Mouse (Mus musculus): ENCODE results near the gene Slc25a22. TPM values are rescaled to one million over a fixed set of nuclear protein-coding genes. Genes with fewer than 3 reads are reported as not detected.

Gene Slc25a22
- total RNA-seq, 2 experiments from 2014 or later = 18.6 to 26.1 TPM

DNA sequence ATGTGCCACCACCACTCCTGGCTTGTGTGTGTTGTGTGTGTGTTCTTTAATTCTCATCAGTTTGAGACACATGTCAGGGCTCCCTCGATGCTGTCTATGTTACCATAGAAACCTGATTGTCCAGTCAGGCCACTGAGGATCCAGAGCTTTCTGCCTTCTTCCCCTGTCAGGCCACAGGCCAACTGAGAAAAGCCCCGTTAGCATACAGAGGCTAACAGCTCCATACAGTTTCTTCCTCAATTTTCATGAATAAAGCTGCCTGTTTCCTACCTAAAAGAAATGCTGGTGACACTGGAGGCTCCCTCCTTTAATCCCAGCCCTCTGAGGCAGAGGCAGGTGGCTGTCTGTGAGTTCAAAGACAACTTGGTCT is 1.2 kb downstream of the Slc25a22 start:
- DNase-seq = no peak
- no peak for TF ChIP-seq CTCF (IDR thresholded peaks at IDR 0.05)
- H3K27ac ChIP-seq = peak overlapping the region; percentile 92; the same call in 1 of the 2 replicates
- intact Hi-C loops (cut with DNase I) = no loop called here
- H3K4me3 ChIP-seq = peak overlapping the region; percentile 82

DNA sequence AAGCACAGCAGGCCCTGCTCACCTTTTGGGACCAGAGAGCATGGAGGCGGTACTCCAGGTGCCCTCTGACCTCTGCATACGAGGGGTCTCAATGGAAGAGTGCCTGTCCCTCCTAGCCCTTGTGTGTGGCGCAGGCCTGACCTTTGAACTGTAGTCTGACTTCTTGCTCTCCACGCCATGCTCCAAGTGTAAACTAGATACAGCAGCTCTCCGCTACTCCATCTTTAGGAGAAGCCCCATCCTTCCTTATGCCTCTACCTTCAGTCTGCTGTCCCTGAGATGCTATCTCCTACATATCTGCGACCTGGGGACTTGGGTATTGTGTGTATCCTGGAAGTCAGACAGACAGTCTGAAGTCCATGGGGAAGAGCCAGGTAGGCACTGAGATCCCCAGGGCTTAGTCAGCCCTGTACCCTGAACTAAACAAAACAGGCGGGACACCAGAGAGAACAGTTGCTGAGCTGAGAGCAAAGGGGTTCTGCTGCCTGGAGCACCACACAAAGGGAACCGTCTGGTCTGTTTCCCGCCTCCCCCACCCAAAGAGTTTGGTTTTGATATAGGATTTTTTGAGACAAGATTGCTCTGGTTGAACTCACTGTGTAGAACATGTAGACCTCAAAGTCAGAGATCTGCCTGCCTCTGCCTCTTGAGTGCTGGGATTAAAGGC is 1.7 kb downstream of the Slc25a22 start:
- H3K27ac ChIP-seq = peak overlapping the region; percentile 92
- intact Hi-C loops (cut with DNase I) = no loop called here
- peak overlapping the region; percentile 77 for H3K4me3 ChIP-seq
- no peak for DNase-seq
- no peak for TF ChIP-seq CTCF (IDR thresholded peaks at IDR 0.05)

DNA sequence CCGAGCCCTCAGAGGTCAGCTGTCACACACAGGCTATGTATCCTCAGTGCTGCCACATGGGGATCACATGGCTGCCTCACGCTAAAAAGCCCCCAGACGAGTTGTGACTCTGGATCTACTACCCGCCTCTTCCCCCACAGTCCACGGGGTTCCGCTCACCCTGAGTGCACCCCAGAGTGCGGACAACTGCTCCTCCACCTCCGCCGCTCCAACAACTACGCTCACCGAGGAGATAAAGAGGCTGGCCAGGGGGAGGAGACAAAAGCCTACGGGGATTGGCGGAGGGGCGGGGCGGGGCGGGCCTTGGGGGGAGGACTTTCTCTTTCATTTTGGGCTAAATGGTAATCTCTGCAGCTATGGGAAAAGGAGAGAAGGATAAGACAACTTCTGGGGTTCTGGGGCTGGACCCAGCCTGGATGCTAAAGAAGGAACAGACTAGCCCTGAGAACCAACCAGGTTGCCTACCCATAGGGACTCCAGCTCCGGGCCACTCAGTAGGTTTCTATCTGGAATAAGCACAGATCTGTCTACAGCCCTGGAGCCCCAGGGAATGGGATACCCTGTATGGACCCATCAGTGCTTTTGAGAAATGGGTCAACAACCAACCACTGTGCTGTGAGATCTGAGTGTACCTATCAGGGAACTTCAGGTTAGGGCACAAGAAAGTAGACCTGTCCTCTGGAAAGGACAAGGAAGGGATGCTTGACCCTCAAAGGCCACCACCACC is 2.4 kb downstream of the Slc25a22 start:
- TF ChIP-seq CTCF (IDR thresholded peaks at IDR 0.05) = no peak
- H3K4me3 ChIP-seq = peak overlapping the region; percentile 77
- H3K27ac ChIP-seq = peak overlapping the region; percentile 88
- DNase-seq = peak; percentile 74
- intact Hi-C loops (cut with DNase I) = no loop called here

DNA sequence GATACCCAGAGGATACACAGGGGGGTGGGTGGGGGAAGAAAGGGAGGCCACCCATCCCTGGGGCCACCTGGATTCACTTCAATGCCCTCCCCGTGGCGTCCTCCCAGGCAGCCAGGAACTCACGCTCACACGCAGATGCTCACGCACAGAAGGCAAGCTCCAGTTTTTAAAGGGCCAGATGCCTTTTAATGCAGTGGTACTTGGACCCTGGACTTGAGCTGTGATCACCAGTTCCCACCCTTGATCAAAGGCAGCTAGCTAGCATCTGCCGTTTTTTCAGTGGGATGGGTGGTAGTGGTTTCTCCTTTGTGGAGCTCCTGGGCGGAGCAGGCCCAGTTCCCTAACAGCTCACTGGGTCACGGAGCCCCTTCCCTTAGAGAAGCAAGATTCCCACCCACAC is 3.2 kb downstream of the Slc25a22 start:
- DNase-seq = peak; percentile 58
- intact Hi-C loops (cut with DNase I) = no loop called here
- TF ChIP-seq CTCF (IDR thresholded peaks at IDR 0.05) = no peak
- Histone ChIP-seq H3K27ac (peak overlapping the region; percentile 88), H3K4me3 (peak overlapping the region; percentile 77)

DNA sequence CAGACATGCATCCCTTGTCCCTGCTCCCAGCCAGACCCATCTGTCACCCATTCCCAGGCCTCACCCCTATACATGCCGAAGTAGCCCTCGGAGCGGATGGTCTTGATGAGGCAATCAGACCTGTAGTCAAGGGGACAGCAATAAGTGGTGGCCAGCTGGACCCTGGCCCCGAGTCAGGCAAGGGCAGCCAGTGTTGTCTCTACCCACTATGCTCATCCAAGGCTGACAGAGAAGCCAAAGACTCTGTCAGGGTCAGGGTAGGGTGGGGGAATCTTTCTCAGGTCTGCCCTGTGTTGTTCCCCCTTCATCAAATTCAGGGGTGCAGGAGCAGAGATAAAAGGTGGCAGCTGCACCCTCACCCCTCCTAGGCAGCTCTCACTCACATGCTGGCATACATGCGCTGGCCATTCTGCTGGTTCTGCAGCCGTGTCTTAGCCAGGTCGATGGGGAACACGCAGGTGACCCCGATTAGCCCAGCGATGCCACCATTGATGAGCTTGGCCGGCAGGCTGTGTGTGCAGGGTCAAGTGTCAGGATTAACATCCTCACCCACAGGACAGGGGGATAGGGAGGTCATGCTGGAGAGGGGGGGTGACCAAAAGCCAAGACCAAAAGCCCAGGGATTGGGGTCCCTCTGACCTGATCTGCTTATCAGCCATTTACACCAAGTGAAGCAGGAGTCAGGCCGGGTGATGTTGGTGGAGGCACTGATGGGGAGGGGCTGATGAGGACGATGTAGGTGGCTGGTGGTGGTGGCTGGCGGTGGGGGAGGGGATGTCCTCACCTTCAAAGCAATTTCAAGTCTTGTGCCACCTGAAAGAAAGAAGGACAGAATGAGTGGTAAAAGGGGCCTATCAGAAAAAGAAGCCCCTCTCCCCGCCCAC is 3.9 kb downstream of the Slc25a22 start:
- TF ChIP-seq CTCF (IDR thresholded peaks at IDR 0.05) = no peak
- H3K4me3 ChIP-seq = peak overlapping the region; percentile 77
- no peak for DNase-seq
- peak overlapping the region; percentile 88 for H3K27ac ChIP-seq
- intact Hi-C loops (cut with DNase I) = no loop called here

DNA sequence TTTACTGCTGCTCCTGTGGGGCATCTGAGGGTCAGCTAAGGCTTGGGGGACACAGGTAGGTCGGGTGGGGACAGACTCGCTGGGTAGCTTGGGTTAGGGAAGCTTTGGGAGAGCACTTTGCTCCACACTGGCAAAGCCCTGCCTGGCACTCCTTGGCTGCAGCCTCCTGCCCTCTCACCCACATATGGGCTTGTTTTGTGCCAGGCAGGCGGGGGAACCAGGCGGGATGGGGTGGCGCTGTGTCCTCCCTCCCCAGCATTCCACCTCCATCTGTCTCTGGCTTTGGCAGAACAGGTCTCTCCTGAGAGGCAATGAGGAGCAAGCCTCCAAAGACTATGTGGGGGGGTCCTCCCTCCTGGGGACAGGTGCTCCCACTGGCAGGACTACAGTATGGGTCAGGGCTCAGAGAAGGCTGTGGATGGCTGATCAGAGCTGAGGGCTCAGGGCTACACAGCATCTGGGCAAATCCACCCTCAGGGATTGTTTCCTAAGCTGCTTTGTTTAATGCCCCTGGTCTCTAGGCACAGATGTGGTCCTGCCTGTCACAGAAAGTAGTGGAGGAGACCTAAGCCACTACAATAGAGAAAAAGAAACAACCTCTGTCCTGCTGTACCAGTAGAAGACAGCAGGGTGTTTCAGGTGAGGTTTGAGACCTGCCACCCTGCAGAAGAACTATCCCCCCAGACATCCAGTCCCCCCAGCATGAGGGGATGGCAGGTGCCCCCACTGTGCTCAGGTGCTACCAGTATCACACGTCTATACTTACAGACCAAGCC is 4.8 kb downstream of the Slc25a22 start:
- TF ChIP-seq CTCF (IDR thresholded peaks at IDR 0.05) = 0 out of 2 replicates have a peak, but pooled peaks have one; percentile 1

DNA sequence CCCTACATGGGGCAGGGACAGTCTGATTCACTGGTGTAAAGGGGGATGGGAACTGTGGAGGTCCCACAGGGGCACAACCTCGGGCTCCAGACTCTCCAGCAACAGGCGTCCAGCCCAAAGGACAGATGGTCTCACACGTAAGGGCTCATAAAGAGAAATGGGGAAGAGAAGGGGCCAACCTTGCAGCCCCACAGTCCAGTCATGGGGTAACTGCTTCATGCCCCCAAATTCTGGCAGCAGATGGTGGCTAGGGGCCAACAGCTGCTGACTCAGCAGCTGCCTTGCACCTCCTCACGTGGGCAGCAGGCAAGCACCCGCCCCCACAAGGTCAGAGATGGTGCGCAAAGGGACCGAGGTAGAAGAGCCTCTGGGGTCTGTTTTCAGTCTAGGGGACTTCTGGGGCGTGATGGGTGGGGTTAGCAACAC is 5.5 kb downstream of the Slc25a22 start:
- DNase-seq = peak; percentile 61
- Histone ChIP-seq H3K27ac (peak overlapping the region; percentile 88), H3K4me3 (peak overlapping the region; percentile 52)
- intact Hi-C loops (cut with DNase I) = no loop called here
- TF ChIP-seq CTCF (IDR thresholded peaks at IDR 0.05) = no peak

More for the DNA sequence above, 4.8 kb downstream of the Slc25a22 start:
- peak; percentile 75 for DNase-seq
- intact Hi-C loops (cut with DNase I) = no loop called here
- Histone ChIP-seq H3K4me3 (peak overlapping the region; percentile 77), H3K27ac (peak overlapping the region; percentile 88)

DNA sequence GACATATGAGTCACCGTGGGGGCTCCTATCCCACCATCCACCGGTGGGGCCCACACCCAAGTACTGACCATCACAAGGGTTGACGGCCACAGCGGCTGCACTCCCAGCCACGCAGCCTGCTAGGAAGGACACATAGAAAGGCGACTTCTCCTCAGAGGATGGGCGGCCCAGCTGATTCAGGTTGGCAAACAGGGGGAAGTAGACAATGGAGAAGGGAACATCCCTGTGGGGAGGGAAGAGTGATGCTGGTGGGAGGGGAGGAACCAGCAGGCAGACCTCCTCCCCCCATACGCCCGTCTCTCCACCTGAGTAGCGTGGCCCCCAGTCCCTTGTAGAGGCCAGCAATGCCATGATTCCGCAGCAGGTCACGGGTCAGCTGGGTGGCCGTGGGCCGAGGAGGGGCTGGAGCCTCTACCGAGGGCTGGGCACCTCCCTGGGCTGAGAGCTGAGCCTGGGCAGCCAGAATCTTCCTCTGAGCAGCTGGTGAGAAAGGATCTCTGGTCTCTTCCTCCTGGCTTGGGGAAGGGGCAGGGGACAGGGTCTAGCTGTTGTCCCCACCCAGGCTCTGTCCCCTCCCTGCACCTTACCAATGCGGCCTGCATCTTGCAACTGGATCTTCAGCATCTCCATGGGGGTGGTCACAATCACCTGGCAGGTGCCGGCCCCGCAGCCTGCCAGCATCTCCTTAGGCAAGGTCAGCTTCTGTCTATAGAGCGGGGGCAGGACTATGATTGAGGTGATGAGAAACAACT is 6.1 kb downstream of the Slc25a22 start:
- intact Hi-C loops (cut with DNase I) = no loop called here
- no peak for DNase-seq
- peak overlapping the region; percentile 52; the same call in 1 of the 2 replicates for H3K4me3 ChIP-seq
- no peak for TF ChIP-seq CTCF (IDR thresholded peaks at IDR 0.05)
- H3K27ac ChIP-seq = peak overlapping the region; percentile 88

DNA sequence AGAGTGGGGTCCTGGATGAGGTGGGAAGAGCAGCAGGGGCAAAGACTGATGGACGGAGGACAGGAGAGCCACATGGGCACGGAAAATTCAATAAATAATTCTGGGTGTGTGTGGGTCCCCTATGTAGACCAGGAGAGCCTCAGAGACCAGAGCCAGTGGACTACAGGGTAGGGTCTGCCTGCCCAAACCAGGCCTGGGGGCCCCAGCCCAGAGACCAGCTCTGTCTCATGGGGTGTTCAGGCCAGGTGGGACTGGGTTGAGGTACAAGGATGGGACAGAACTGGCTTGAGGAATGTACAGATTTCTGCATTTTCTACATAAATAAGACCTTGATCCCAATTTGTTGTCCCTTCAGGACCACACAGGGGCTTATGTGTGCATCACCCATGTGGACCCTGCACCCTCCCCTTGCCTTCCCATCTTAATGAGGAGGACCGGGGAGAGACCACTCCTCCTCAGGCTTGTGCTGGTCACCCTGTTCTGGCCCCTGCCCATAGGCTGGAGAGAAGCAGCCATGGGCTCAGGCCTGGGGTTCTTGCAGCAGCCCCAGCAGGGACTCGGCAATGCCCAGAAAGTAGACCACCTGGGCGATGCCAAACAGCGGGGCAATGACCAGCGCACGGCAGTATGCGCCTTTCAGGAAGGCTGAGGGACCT is 7.0 kb downstream of the Slc25a22 start:
- H3K4me3 ChIP-seq = no peak overlapping the region

DNA sequence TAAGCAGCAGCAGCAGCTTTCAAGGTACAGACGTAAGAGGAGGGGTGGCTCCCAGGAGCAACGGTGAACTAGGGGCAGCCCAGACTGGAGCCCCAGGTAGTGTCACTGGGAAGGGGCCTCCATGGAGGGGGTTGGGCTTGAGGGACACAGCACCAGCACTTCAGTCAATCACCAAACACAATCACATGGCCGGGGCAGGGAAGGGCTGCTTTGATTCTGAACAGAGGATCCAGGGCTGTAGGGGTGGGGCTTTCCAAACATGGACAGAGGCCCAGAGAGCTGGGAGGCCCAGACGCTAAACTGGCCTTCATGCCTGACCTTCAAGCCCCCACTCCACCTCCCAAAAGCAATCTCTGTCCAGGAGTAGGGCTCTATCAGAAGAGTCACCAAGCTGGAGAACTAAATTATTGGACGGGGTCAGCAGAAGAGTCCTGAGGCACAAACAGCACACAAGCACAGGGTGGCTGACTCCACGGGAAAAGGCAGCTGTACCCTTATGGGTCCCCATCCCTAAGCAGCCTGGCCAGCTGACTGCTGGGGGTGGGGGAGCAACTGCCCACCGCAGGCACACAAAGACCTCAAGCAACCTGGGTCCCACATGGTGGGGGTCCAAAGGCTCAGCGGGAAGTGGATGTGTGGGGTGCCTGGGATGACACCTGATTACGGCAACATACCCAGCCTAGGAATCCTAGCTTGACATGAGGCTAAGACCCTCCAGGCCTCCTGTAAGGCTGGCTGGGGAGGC is 7.7 kb downstream of the Slc25a22 start:
- intact Hi-C loops (cut with DNase I) = no loop called here

More for the DNA sequence above, 7.0 kb downstream of the Slc25a22 start:
- no peak overlapping the region for H3K27ac ChIP-seq
- TF ChIP-seq CTCF (IDR thresholded peaks at IDR 0.05) = no peak
- intact Hi-C loops (cut with DNase I) = no loop called here
- DNase-seq = no peak

More for the DNA sequence above, 7.7 kb downstream of the Slc25a22 start:
- DNase-seq = no peak
- Histone ChIP-seq H3K27ac (no peak overlapping the region), H3K4me3 (no peak overlapping the region)
- no peak for TF ChIP-seq CTCF (IDR thresholded peaks at IDR 0.05)

Data from gastrocnemius, adult 2 months (tissue).